Mouse (Mus musculus) erythroblast, embryonic 14.5 days (primary cell): Measurements from ENCODE around the gene Mtx1. TPM values are rescaled to one million over a fixed set of nuclear protein-coding genes. Genes with fewer than 3 reads are reported as not detected.

Source experiments
- H3K27me3 ChIP-seq: 2 replicates; pipeline ENCODE4 v1.6.1; 2012; ENCODE audit warnings: inconsistent platforms; ENCODE audit not compliant: control insufficient read depth
- H3K36me3 ChIP-seq: 2 replicates; pipeline ENCODE4 v1.6.1; 2012; ENCODE audit warnings: mild to moderate bottlenecking, inconsistent platforms; ENCODE audit not compliant: control insufficient read depth
- H3K4me1 ChIP-seq: 2 replicates; pipeline ENCODE4 v1.6.1; 2012; ENCODE audit warnings: inconsistent platforms; ENCODE audit not compliant: control insufficient read depth
- H3K4me3 ChIP-seq: replicated peaks from 2 replicates; pipeline ENCODE3; 2012; ENCODE audit warnings: moderate library complexity, mild to moderate bottlenecking, inconsistent platforms
- H3K9me3 ChIP-seq: 2 replicates; pipeline ENCODE4 v1.6.1; 2012; ENCODE audit warnings: low read length, inconsistent platforms, mixed read lengths; ENCODE audit not compliant: control insufficient read depth
- GATA1 ChIP-seq: IDR thresholded peaks from 2 replicates; pipeline ENCODE4 v1.6.1; 2012; ENCODE audit warnings: low read length, inconsistent platforms, mixed read lengths
- TAL1 ChIP-seq: IDR thresholded peaks from 3 replicates; pipeline ENCODE4 v1.6.1; 2012; ENCODE audit warnings: low read length, inconsistent platforms, mixed read lengths
- polyA plus RNA-seq: library from polyadenylated mRNA; stranded (reverse); fragments of >175 nt; gene quantifications from 2 replicates; pipeline ENCODE4 v1.2.3, GENCODE M21; 2012

The Mtx1 gene
- polyA plus RNA-seq, 1 experiment: 31.7 TPM

GRCm38 (mm10) chr3:89195979-89196877, 30.7 kb downstream of the Mtx1 start:
- Histone ChIP-seq H3K9me3 (no peaks in the 10 kb centered on the region), H3K27me3 (peaks cover 11% of the 10 kb centered on the region), H3K4me3 (peak overlapping the region; percentile 64), H3K4me1 (peaks cover 23% of the 10 kb centered on the region), H3K36me3 (no peaks in the 10 kb centered on the region)
- no peak for TF ChIP-seq TAL1
- no peak for TF ChIP-seq GATA1

GRCm38 (mm10) chr3:89193853-89194252, 33.0 kb downstream of the Mtx1 start:
- no peak for TF ChIP-seq TAL1
- no peak for TF ChIP-seq GATA1
- Histone ChIP-seq H3K9me3 (no peaks in the 10 kb centered on the region), H3K4me3 (no peak overlapping the region), H3K27me3 (peaks cover 23% of the 10 kb centered on the region), H3K4me1 (peaks cover 23% of the 10 kb centered on the region), H3K36me3 (no peaks in the 10 kb centered on the region)

- TF ChIP-seq TAL1 (no peak), GATA1 (no peak)
- H3K4me1 ChIP-seq: peaks cover 23% of the 10 kb centered on the region
- peaks cover 26% of the 10 kb centered on the region for H3K27me3 ChIP-seq
- no peaks in the 10 kb centered on the region for H3K36me3 ChIP-seq
- no peaks in the 10 kb centered on the region for H3K9me3 ChIP-seq
- no peak overlapping the region for H3K4me3 ChIP-seq
These were observed 33.5 kb downstream of the Mtx1 start for GRCm38 (mm10) chr3:89193351-89193750.

- Histone ChIP-seq H3K9me3 (no peaks in the 10 kb centered on the region), H3K36me3 (no peaks in the 10 kb centered on the region), H3K4me1 (peaks cover 13% of the 10 kb centered on the region), H3K27me3 (peaks cover 21% of the 10 kb centered on the region), H3K4me3 (no peak overlapping the region)
- TF ChIP-seq GATA1: no peak
- TF ChIP-seq TAL1: no peak
These were observed 36.5 kb downstream of the Mtx1 start for GRCm38 (mm10) chr3:89190436-89190835.

GRCm38 (mm10) chr3:89188478-89188875, 38.4 kb downstream of the Mtx1 start:
- H3K9me3 ChIP-seq: no peaks in the 10 kb centered on the region
- no peak overlapping the region for H3K4me3 ChIP-seq
- TF ChIP-seq GATA1: no peak
- no peak for TF ChIP-seq TAL1
- H3K36me3 ChIP-seq: no peaks in the 10 kb centered on the region
- H3K27me3 ChIP-seq: peaks cover 21% of the 10 kb centered on the region
- peaks cover 16% of the 10 kb centered on the region for H3K4me1 ChIP-seq

GRCm38 (mm10) chr3:89187690-89188477, 39.0 kb downstream of the Mtx1 start:
- TF ChIP-seq TAL1: no peak
- no peak for TF ChIP-seq GATA1
- peaks cover under 1% of the 10 kb centered on the region for H3K36me3 ChIP-seq
- H3K27me3 ChIP-seq: peaks cover 21% of the 10 kb centered on the region
- no peaks in the 10 kb centered on the region for H3K9me3 ChIP-seq
- peaks cover 22% of the 10 kb centered on the region for H3K4me1 ChIP-seq
- no peak overlapping the region for H3K4me3 ChIP-seq

GRCm38 (mm10) chr3:89187197-89187596, 39.7 kb downstream of the Mtx1 start:
- Histone ChIP-seq H3K4me1 (peaks cover 29% of the 10 kb centered on the region), H3K4me3 (no peak overlapping the region), H3K9me3 (no peaks in the 10 kb centered on the region), H3K36me3 (peaks cover 7% of the 10 kb centered on the region), H3K27me3 (peaks cover 21% of the 10 kb centered on the region)
- TF ChIP-seq TAL1 (no peak), GATA1 (no peak)

- H3K9me3 ChIP-seq: no peaks in the 10 kb centered on the region
- H3K4me1 ChIP-seq: peaks cover 43% of the 10 kb centered on the region
- TF ChIP-seq GATA1 (no peak), TAL1 (no peak)
- H3K36me3 ChIP-seq: peaks cover 40% of the 10 kb centered on the region
- H3K4me3 ChIP-seq: peak overlapping the region; percentile 65
- peaks cover 8% of the 10 kb centered on the region; the same call in 1 of the 2 replicates for H3K27me3 ChIP-seq
These were observed 43.0 kb downstream of the Mtx1 start for GRCm38 (mm10) chr3:89183959-89184315.
